Mouse (Mus musculus) forebrain, embryonic 12.5 days (tissue): ENCODE measurements around the gene Gtsf2. TPM values are rescaled to one million over a fixed set of nuclear protein-coding genes. Genes with fewer than 3 reads are reported as not detected.
A peak's percentile ranks its signal among the peaks of the same experiment; 100 is the strongest.

Source experiments
- ATAC-seq: fragments of 200-750 bp; cut with Nextera tagmentation; 2 replicates; pipeline ENCODE4 v1.8.0; 2017; ENCODE audit warnings: moderate TSS enrichment; ENCODE audit not compliant: low FRiP score
- H3K27ac ChIP-seq: fragments of 300-500 bp; sonication (generic); 2 replicates; pipeline ENCODE4 v1.5.1; 2016; ENCODE audit warnings: mild to moderate bottlenecking
- H3K27me3 ChIP-seq: fragments of 300-500 bp; sonication (generic); 2 replicates; pipeline ENCODE4 v1.6.1; 2016; ENCODE audit warnings: mild to moderate bottlenecking
- H3K36me3 ChIP-seq: fragments of 300-500 bp; sonication (generic); replicated peaks from 2 replicates; pipeline ENCODE4 v1.6.1; 2016; ENCODE audit warnings: mild to moderate bottlenecking
- H3K4me1 ChIP-seq: fragments of 300-500 bp; sonication (generic); 2 replicates; pipeline ENCODE4 v1.6.1; 2016
- H3K4me2 ChIP-seq: fragments of 300-500 bp; sonication (generic); 2 replicates; pipeline ENCODE4 v1.6.1; 2016; ENCODE audit warnings: mild to moderate bottlenecking, moderate library complexity
- H3K4me3 ChIP-seq: fragments of 300-500 bp; sonication (generic); replicated peaks from 2 replicates; pipeline ENCODE4 v1.5.1; 2016; ENCODE audit warnings: mild to moderate bottlenecking
- H3K9ac ChIP-seq: fragments of 300-500 bp; sonication (generic); 2 replicates; pipeline ENCODE4 v1.6.1; 2016; ENCODE audit warnings: mild to moderate bottlenecking
- H3K9me3 ChIP-seq: fragments of 300-500 bp; sonication (generic); 2 replicates; pipeline ENCODE4 v1.6.1; 2016
- WGBS: fragments of 180-500 bp; shearing (Covaris S2); methylation state at CpG from one replicate; pipeline ENCODE4 v1.1.7; 2016; 5-methylcytosine and 5-hydroxymethylcytosine counted together
- polyA plus RNA-seq: library from polyadenylated mRNA; unstranded; fragments of >200 nt; fragmentation: Nextera tagmentation; extraction: Ambion mirVana; gene quantifications from 2 replicates; pipeline ENCODE4 v1.2.1, GENCODE M21; 2016

Gtsf2 gene
- polyA plus RNA-seq: not detected in 2 replicates

DNA sequence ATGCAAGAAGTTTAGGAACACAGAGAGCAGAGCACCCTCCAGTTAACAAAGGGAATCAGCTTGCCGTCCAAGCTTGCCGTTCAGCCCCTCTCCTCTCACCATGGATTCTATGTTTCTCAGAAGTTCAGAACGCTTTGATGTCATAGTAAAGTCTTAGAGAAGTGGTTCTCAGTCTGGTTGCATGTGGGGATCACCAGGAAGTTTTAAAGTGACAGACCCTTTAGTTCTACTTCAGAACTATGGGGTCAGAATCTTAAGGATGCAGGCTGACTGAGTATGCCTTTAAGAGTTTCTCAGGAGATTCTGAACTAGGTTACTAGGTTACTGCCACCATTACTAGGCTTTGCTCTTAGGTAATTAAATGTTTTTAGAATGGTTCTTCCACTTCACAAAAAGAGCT is at the start of gene Gtsf2:
Gene Gtsf2 (minus strand): TSS at position 101 of the 400 bp plus-strand sequence.
- Histone ChIP-seq H3K27me3 (no peaks in the 10 kb centered on the region), H3K4me1 (no peaks in the 10 kb centered on the region), H3K4me3 (no peak within 1 kb of the TSS), H3K36me3 (no peaks in the 10 kb centered on the region), H3K4me2 (no peak within 1 kb of the TSS), H3K27ac (no peak within 1 kb of the TSS), H3K9me3 (no peaks in the 10 kb centered on the region), H3K9ac (no peak within 1 kb of the TSS)
- ATAC-seq: no peak
- 25% methylated on average over 3 of the region's 3 CpGs for WGBS

- Histone ChIP-seq H3K27me3 (peaks cover 13% of the 10 kb centered on the region), H3K27ac (no peak overlapping the region), H3K36me3 (no peaks in the 10 kb centered on the region), H3K4me1 (peaks cover 32% of the 10 kb centered on the region), H3K4me2 (no peak overlapping the region), H3K9me3 (no peaks in the 10 kb centered on the region), H3K9ac (no peak overlapping the region), H3K4me3 (no peak overlapping the region)
- no peak for ATAC-seq
- WGBS: 72% methylated on average over 10 of the region's 10 CpGs
Observed at GRCm38 (mm10) chr15:103496204-103497140, 48.2 kb upstream of the Gtsf2 start.

- no peak for ATAC-seq
- H3K4me1 ChIP-seq: peaks cover 14% of the 10 kb centered on the region
- no peak overlapping the region for H3K9ac ChIP-seq
- WGBS: 60% methylated on average over 4 of the region's 4 CpGs
- no peaks in the 10 kb centered on the region for H3K9me3 ChIP-seq
- no peaks in the 10 kb centered on the region for H3K36me3 ChIP-seq
- no peak overlapping the region for H3K4me3 ChIP-seq
- no peak overlapping the region for H3K4me2 ChIP-seq
- H3K27me3 ChIP-seq: 0 out of 2 replicates have a peak, but pooled peaks cover 3% of the 10 kb centered on the region
- no peak overlapping the region for H3K27ac ChIP-seq
Observed at GRCm38 (mm10) chr15:103488336-103488735, 40.1 kb upstream of the Gtsf2 start.

- Histone ChIP-seq H3K36me3 (no peaks in the 10 kb centered on the region), H3K4me1 (peaks cover 9% of the 10 kb centered on the region), H3K27me3 (0 out of 2 replicates have a peak, but pooled peaks cover 4% of the 10 kb centered on the region), H3K9ac (no peak overlapping the region), H3K4me3 (no peak overlapping the region), H3K4me2 (no peak overlapping the region), H3K27ac (no peak overlapping the region), H3K9me3 (no peaks in the 10 kb centered on the region)
- 39% methylated on average over 1 of the region's 1 CpGs for WGBS
- ATAC-seq: no peak
Observed at GRCm38 (mm10) chr15:103486658-103487057, 38.4 kb upstream of the Gtsf2 start.

DNA sequence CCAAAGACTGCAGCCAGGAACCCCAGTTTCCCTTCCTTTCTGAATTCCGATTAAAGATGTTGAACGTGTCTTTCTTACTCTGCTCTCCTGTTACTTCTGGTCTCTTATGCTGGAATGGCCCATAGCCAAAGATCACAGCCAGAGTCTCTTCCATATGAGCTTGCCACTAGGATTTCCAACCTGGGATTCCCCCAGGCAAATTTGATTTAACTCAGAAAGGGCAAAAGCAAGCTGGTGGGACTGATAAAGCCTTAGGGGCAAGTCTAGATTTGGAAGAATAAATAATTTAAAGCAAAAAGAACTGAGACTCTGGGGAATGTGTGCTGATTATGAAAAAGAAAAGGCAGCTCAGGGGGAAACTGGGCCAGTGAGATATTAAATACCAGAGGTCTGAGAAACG is 36.8 kb upstream of the Gtsf2 start:
- no peak overlapping the region for H3K4me3 ChIP-seq
- ATAC-seq: no peak
- H3K9ac ChIP-seq: no peak overlapping the region
- no peaks in the 10 kb centered on the region for H3K9me3 ChIP-seq
- H3K4me2 ChIP-seq: no peak overlapping the region
- peaks cover 9% of the 10 kb centered on the region for H3K4me1 ChIP-seq
- no peak overlapping the region for H3K27ac ChIP-seq
- 0 out of 2 replicates have a peak, but pooled peaks cover 4% of the 10 kb centered on the region for H3K27me3 ChIP-seq
- 55% methylated on average over 3 of the region's 3 CpGs for WGBS
- H3K36me3 ChIP-seq: no peaks in the 10 kb centered on the region

DNA sequence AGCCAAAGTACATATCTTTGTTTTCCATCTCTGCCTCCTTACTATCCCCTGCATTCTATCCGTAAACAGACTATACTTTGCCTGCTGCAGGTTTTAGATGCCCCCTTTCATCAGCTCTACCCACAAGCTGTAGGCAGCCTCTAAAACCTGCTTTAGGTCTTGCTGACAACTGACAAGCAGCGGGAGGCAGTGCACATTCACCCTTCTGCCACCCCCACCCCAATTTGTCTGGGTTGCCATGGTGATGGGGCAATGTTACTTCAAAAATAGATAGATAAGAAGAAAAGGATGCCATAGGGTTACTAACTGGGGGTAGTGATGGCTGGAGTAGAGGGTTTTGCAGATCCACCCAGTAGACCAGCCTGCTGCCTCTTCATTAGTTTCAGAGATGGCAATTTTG is 36.2 kb upstream of the Gtsf2 start:
- Histone ChIP-seq H3K9ac (no peak overlapping the region), H3K27me3 (0 out of 2 replicates have a peak, but pooled peaks cover 4% of the 10 kb centered on the region), H3K36me3 (no peaks in the 10 kb centered on the region), H3K4me3 (no peak overlapping the region), H3K9me3 (no peaks in the 10 kb centered on the region), H3K27ac (0 out of 2 replicates have a peak overlapping the region, but pooled peaks have one; percentile 13), H3K4me2 (no peak overlapping the region), H3K4me1 (peaks cover 9% of the 10 kb centered on the region)
- ATAC-seq: no peak
- WGBS: 65% methylated on average over 2 of the region's 2 CpGs

DNA sequence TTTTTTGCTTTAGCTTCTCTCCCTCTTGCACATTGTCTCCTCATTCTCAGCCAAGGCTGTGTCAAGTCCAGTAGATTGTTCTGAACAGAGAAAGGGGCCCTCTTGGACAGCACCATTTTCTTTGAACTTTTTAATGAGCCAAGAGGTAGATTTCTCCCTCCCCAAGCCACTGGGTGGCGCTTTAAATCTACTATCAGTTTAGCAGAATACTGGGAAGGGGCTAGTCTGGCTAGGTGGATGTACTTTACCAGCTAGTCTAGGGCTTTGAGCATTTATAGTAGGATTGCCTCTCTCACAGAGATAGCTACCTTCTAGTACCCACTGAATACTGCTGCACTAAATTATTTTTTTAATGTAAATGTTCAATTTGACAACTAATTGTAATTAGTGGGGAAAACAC is 34.2 kb upstream of the Gtsf2 start:
- Histone ChIP-seq H3K4me2 (no peak overlapping the region), H3K9ac (no peak overlapping the region), H3K4me3 (no peak overlapping the region), H3K27me3 (0 out of 2 replicates have a peak, but pooled peaks cover 4% of the 10 kb centered on the region), H3K27ac (no peak overlapping the region), H3K9me3 (no peaks in the 10 kb centered on the region), H3K4me1 (peaks cover 9% of the 10 kb centered on the region), H3K36me3 (no peaks in the 10 kb centered on the region)
- WGBS: 0% methylated on average over 1 of the region's 1 CpGs
- ATAC-seq: peak; percentile 74

- Histone ChIP-seq H3K4me2 (no peak overlapping the region), H3K36me3 (no peaks in the 10 kb centered on the region), H3K4me1 (peaks cover 9% of the 10 kb centered on the region), H3K27me3 (0 out of 2 replicates have a peak, but pooled peaks cover 4% of the 10 kb centered on the region), H3K4me3 (no peak overlapping the region), H3K27ac (no peak overlapping the region), H3K9ac (no peak overlapping the region), H3K9me3 (no peaks in the 10 kb centered on the region)
- ATAC-seq: no peak
- WGBS: 78% methylated on average over 2 of the region's 2 CpGs
Observed at GRCm38 (mm10) chr15:103480129-103480528, 31.9 kb upstream of the Gtsf2 start.

GRCm38 (mm10) chr15:103479080-103479606 is 30.9 kb upstream of the Gtsf2 start:
- 81% methylated on average over 1 of the region's 1 CpGs for WGBS
- ATAC-seq: no peak
- Histone ChIP-seq H3K4me1 (peaks cover 2% of the 10 kb centered on the region; the same call in 1 of the 2 replicates), H3K4me2 (no peak overlapping the region), H3K27me3 (0 out of 2 replicates have a peak, but pooled peaks cover 4% of the 10 kb centered on the region), H3K4me3 (no peak overlapping the region), H3K27ac (no peak overlapping the region), H3K9ac (no peak overlapping the region), H3K36me3 (no peaks in the 10 kb centered on the region), H3K9me3 (no peaks in the 10 kb centered on the region)

GRCm38 (mm10) chr15:103473769-103474168 is 25.5 kb upstream of the Gtsf2 start:
- Histone ChIP-seq H3K27me3 (no peaks in the 10 kb centered on the region), H3K9ac (no peak overlapping the region), H3K27ac (no peak overlapping the region), H3K4me2 (no peak overlapping the region), H3K4me3 (no peak overlapping the region), H3K9me3 (no peaks in the 10 kb centered on the region), H3K4me1 (no peaks in the 10 kb centered on the region; the same call in 1 of the 2 replicates), H3K36me3 (no peaks in the 10 kb centered on the region)
- no peak for ATAC-seq
- WGBS: 84% methylated on average over 5 of the region's 5 CpGs

- H3K9ac ChIP-seq: no peak overlapping the region
- no peak overlapping the region for H3K27ac ChIP-seq
- ATAC-seq: no peak
- no peaks in the 10 kb centered on the region for H3K27me3 ChIP-seq
- H3K4me2 ChIP-seq: no peak overlapping the region
- no peaks in the 10 kb centered on the region for H3K9me3 ChIP-seq
- H3K4me1 ChIP-seq: no peaks in the 10 kb centered on the region
- H3K4me3 ChIP-seq: no peak overlapping the region
- no peaks in the 10 kb centered on the region for H3K36me3 ChIP-seq
- 88% methylated on average over 7 of the region's 7 CpGs for WGBS
Observed at GRCm38 (mm10) chr15:103473182-103473581, 24.9 kb upstream of the Gtsf2 start.

GRCm38 (mm10) chr15:103472265-103472664 is 24.0 kb upstream of the Gtsf2 start:
- H3K4me2 ChIP-seq: no peak overlapping the region
- 72% methylated on average over 3 of the region's 3 CpGs for WGBS

More at GRCm38 (mm10) chr15:103472265-103472664, 24.0 kb upstream of the Gtsf2 start:
- no peaks in the 10 kb centered on the region for H3K27me3 ChIP-seq
- no peaks in the 10 kb centered on the region for H3K9me3 ChIP-seq
- no peaks in the 10 kb centered on the region for H3K4me1 ChIP-seq
- no peak overlapping the region for H3K4me3 ChIP-seq
- no peak overlapping the region for H3K27ac ChIP-seq
- H3K36me3 ChIP-seq: no peaks in the 10 kb centered on the region
- no peak overlapping the region for H3K9ac ChIP-seq
- ATAC-seq: no peak
